Mouse (Mus musculus) stomach, embryonic 16.5 days (tissue): ENCODE measurements at regions not wholly inside any gene's neighbourhood (a gene's known extent, or its start where the extent isn't known, plus 50 kb on each side); places are given as distances from the start of the nearest gene placed in this dataset.

Experiments used
- ATAC-seq: fragments of 200-750 bp; cut with Nextera tagmentation; 2 replicates; pipeline ENCODE4 v1.8.0; 2017; ENCODE audit warnings: moderate number of reproducible peaks, moderate TSS enrichment; ENCODE audit not compliant: insufficient read depth, low FRiP score
- H3K27ac ChIP-seq: fragments of 300-500 bp; sonication (generic); 2 replicates; pipeline ENCODE4 v1.5.1; 2014; ENCODE audit warnings: low read length
- H3K27me3 ChIP-seq: fragments of 300-500 bp; sonication (generic); 2 replicates; pipeline ENCODE4 v1.6.1; 2014; ENCODE audit warnings: low read length, control low read depth, mixed read lengths; ENCODE audit not compliant: control insufficient read depth, insufficient read depth
- H3K36me3 ChIP-seq: fragments of 300-500 bp; sonication (generic); 2 replicates; pipeline ENCODE4 v1.6.1; 2014; ENCODE audit warnings: low read length; ENCODE audit not compliant: control insufficient read depth, insufficient read depth
- H3K4me1 ChIP-seq: fragments of 300-500 bp; sonication (generic); 2 replicates; pipeline ENCODE4 v1.6.1; 2014; ENCODE audit warnings: low read length, control low read depth, mixed read lengths; ENCODE audit not compliant: control insufficient read depth, insufficient read depth
- H3K4me2 ChIP-seq: fragments of 300-500 bp; sonication (generic); 2 replicates; pipeline ENCODE4 v1.6.1; 2014; ENCODE audit warnings: low read depth, low read length, mixed read lengths
- H3K4me3 ChIP-seq: fragments of 300-500 bp; sonication (generic); replicated peaks from 2 replicates; pipeline ENCODE4 v1.5.1; 2014; ENCODE audit warnings: mild to moderate bottlenecking, low read length
- H3K9ac ChIP-seq: fragments of 300-500 bp; sonication (generic); 2 replicates; pipeline ENCODE4 v1.6.1; 2014; ENCODE audit warnings: low read length
- H3K9me3 ChIP-seq: fragments of 300-500 bp; sonication (generic); replicated peaks from 2 replicates; pipeline ENCODE4 v1.6.1; 2016; ENCODE audit warnings: low read length, control low read depth; ENCODE audit not compliant: control insufficient read depth
- WGBS: fragments of 180-500 bp; shearing (Covaris S2); extraction: QIAGEN DNeasy Blood & Tissue Kit; methylation state at CpG from one replicate; pipeline ENCODE4 v1.1.7; 2014; 5-methylcytosine and 5-hydroxymethylcytosine counted together

DNA sequence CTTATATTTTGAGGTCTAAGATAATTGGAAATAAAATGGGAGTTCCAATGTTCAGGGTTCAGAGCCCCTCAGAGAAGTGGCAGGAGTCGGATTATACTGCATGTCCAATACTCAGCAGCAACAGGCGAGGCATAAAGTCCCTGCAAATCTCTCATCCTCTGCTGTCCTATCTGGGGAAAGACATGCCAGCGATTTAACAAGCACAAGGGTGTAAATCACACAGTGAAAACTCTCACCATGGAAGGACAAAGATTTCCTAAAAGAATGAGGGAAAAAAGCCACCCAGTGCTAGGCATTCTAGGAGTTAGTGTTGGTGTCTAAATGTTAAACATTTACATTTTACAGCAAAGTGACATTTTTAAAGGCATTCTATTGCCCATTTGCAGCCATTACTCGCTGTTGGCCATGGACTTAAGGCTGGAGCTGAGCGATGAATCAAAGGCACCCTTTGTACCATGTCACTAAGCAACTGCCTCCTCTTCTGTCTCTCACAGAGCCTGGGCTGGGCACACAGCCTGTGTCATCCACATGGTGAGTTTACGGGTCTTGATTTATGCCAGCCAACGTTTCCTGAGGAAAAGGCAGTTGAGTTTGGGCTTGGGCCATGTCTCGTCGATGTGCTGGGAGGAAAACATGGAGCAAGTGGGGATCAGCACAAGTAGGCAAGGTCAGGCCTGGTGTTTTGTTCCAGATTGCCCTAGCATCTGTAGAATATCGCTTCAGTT lies 265.9 kb upstream of the Ncam1 start:
- H3K9me3 ChIP-seq, result no peaks in the 10 kb centered on the region
- H3K27me3 ChIP-seq, result no peaks in the 10 kb centered on the region
- no peaks in the 10 kb centered on the region for H3K4me1 ChIP-seq
- H3K4me3 ChIP-seq, result no peak overlapping the region
- H3K27ac ChIP-seq, result no peak overlapping the region
- H3K4me2 ChIP-seq, result no peak overlapping the region
- H3K36me3 ChIP-seq, result no peaks in the 10 kb centered on the region
- WGBS, result 75% methylated on average over 10 of the region's 10 CpGs
- no peak overlapping the region for H3K9ac ChIP-seq
- ATAC-seq, result no peak

DNA sequence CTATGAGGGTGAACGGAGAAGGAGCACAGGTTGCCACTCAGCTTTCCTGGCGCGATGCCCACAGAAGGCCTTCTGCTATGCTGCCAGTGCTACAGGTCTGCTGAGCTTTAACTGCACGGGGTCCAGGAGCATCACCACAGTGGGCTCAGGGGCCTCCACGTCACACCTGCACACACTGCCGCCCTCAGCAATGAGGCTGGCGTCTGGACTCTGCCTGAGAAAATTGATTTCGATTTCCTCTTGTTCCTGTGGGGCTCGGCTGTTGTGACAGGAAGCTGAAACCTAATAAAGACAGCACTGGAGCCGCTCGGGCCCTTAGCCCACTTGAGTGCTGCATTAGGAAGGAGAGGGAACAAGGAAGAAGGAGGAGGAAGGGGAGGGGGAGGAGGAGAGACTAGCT lies 239.5 kb upstream of the Ncam1 start:
- WGBS, result 47% methylated on average over 11 of the region's 11 CpGs
- H3K9ac ChIP-seq, result no peak overlapping the region
- H3K9me3 ChIP-seq, result no peaks in the 10 kb centered on the region
- H3K27me3 ChIP-seq, result no peaks in the 10 kb centered on the region
- H3K4me1 ChIP-seq, result no peaks in the 10 kb centered on the region
- H3K36me3 ChIP-seq, result no peaks in the 10 kb centered on the region
- no peak for ATAC-seq
- no peak overlapping the region for H3K4me3 ChIP-seq
- no peak overlapping the region for H3K4me2 ChIP-seq
- peak overlapping the region; percentile 7; the same call in 1 of the 2 replicates for H3K27ac ChIP-seq

DNA sequence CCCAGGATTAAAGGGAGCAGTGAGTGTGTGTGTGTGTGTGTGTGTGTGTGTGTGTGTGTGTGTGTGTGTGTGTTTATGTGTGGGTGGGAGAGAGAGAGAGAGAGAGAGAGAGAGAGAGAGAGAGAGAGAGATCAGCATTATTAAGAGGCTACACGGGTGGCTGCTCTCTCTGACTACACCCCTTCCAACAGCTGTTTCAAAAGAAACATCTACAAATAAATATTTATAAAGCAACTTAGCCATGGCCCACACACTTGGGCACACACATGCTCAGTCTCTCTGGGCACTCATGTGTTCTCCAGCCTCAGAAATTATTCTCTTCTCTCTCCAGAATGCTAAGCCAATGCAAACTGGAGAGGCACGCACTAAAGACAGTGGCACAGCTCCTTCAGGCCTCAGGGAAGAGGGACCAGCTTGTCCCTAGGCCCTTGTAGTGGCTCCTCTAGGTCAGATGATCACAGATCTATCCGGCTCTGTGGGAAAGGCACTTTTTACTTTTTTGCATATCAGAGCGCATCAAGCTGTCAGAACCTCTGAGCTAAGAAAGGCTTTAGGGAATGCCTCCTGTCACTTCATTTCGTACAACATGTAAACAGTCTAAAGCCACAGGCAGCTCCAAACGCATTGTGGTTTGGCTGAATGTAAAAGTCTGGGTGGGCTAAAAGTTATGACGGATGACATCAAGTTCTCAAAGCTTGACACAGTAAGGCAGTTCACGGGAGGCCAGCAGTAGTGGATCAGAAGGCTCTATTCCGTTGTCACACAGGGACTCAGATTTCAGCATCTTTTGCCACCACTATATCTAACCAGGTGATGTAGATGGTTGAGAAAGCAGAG lies 233.8 kb upstream of the Ncam1 start:
- no peak overlapping the region for H3K9ac ChIP-seq
- no peak overlapping the region for H3K4me3 ChIP-seq
- ATAC-seq, result peak; percentile 63
- 42% methylated on average over 9 of the region's 9 CpGs for WGBS
- H3K4me2 ChIP-seq, result no peak overlapping the region
- no peaks in the 10 kb centered on the region for H3K36me3 ChIP-seq
- no peaks in the 10 kb centered on the region for H3K4me1 ChIP-seq
- no peaks in the 10 kb centered on the region for H3K27me3 ChIP-seq
- H3K9me3 ChIP-seq, result no peaks in the 10 kb centered on the region
- H3K27ac ChIP-seq, result peak overlapping the region; percentile 80

DNA sequence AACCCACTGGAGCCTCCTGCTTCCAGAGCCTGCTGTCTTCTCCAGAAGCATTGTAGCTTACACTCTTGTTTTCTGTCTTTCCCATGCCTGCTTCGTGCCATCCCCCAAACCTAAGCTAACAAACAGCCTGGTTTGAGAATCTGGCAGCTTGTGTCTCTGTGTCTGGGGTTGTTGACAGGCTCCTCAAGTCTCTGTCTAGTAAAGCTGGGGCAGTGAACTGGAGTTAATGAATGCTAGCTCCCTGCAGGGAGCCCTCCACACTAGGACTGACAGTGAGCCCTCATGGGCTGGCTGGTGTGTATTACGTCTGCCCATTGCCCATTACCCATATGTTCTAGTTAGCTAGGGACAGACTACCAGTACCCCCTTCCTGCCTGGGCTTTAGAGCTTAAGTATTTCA lies 232.6 kb upstream of the Ncam1 start:
- no peak for ATAC-seq
- Histone ChIP-seq H3K9me3 (no peaks in the 10 kb centered on the region), H3K9ac (no peak overlapping the region), H3K4me3 (no peak overlapping the region), H3K27me3 (no peaks in the 10 kb centered on the region), H3K4me1 (no peaks in the 10 kb centered on the region), H3K27ac (no peak overlapping the region), H3K36me3 (no peaks in the 10 kb centered on the region), H3K4me2 (no peak overlapping the region)
- WGBS, result 56% methylated on average over 2 of the region's 2 CpGs

DNA sequence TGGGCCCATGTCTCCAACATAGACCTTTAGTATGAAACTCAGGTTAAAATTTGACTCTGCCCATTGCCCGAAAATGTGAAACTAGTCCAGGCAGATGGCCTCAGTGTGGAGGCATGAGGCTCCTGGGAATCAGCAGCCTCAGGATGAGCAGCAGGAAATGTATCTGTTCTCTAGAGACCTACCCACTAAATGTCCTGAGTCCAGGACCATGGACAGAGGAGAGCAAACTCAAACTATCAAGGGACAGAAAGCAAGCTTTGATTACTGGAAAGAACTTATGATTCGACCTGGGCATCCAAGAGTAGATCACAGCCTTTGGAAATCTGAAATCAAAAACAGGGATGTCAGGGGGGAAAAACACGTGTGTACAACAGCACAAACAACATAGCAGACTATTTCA lies 230.3 kb upstream of the Ncam1 start:
- 42% methylated on average over 3 of the region's 3 CpGs for WGBS
- ATAC-seq, result no peak
- H3K4me2 ChIP-seq, result no peak overlapping the region
- H3K9me3 ChIP-seq, result no peaks in the 10 kb centered on the region
- H3K9ac ChIP-seq, result no peak overlapping the region
- no peaks in the 10 kb centered on the region for H3K4me1 ChIP-seq
- H3K27me3 ChIP-seq, result no peaks in the 10 kb centered on the region
- H3K36me3 ChIP-seq, result no peaks in the 10 kb centered on the region
- H3K4me3 ChIP-seq, result no peak overlapping the region
- no peak overlapping the region for H3K27ac ChIP-seq

DNA sequence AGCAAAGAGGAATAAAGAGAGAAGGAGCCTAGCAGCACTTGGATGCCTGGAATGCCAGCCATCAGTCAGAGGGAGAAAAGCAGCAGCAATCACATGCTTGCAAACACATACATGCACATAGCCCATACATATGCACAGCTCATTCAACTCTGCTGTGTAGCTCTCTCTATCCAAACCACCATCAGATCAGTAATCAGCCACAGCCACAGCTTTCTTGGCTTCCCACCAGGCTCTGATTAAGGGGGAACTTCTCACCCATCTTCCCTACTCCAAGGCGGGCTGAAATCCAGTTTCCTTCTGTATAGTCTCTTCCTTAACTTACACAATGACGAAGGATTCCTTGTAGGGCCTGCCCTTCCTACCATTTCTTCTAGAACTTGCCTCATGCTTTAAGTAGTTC lies 229.8 kb upstream of the Ncam1 start:
- Histone ChIP-seq H3K27me3 (no peaks in the 10 kb centered on the region), H3K4me2 (no peak overlapping the region), H3K9ac (no peak overlapping the region), H3K4me1 (no peaks in the 10 kb centered on the region), H3K9me3 (no peaks in the 10 kb centered on the region), H3K27ac (no peak overlapping the region), H3K36me3 (no peaks in the 10 kb centered on the region), H3K4me3 (no peak overlapping the region)
- 81% methylated on average over 2 of the region's 2 CpGs for WGBS
- ATAC-seq, result no peak

DNA sequence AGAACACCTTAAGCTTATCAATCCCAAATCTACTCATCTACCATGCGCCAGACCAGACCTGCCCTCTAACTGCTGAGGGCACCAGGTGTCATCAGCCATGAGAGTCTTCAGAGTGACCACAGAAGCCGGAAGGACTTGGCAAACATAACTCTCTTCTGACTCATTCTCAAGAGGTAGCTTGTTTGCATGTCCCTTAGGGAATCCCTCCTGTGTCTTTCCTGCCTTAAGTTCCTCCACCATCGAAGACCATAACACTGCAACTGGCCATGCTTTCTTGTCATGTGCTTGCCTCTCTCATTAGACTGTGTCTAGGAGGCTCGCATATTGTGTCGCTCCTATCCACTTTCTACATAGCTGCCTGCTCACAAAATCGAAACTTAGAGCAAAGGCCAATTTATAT lies 226.1 kb upstream of the Ncam1 start:
- Histone ChIP-seq H3K27me3 (no peaks in the 10 kb centered on the region), H3K4me2 (no peak overlapping the region), H3K4me3 (no peak overlapping the region), H3K36me3 (no peaks in the 10 kb centered on the region), H3K27ac (no peak overlapping the region), H3K9ac (no peak overlapping the region), H3K4me1 (no peaks in the 10 kb centered on the region), H3K9me3 (no peaks in the 10 kb centered on the region)
- ATAC-seq, result no peak
- WGBS, result 81% methylated on average over 6 of the region's 6 CpGs

DNA sequence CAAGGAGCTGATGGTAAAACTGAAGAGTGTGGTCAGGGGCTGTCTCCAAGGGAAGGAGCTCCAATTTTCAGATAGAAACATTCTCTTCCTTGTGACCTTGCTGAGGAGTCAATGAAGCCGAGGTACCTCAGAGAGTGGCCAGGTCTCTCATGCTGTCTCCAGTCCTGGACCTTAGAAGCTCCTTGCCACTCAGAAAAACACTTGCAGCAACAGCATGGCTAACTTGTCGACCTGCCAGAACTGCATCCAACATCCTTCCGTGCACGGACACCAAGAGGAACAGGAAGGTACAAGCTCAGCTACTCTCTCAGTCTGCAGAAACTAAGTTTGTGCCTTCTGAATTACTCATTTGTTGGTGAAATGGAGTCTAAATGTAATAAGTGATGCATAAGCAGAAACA lies 214.9 kb upstream of the Ncam1 start:
- H3K27ac ChIP-seq, result no peak overlapping the region
- H3K9me3 ChIP-seq, result no peaks in the 10 kb centered on the region
- no peaks in the 10 kb centered on the region for H3K27me3 ChIP-seq
- H3K4me1 ChIP-seq, result no peaks in the 10 kb centered on the region
- no peak overlapping the region for H3K4me3 ChIP-seq
- WGBS, result 76% methylated on average over 4 of the region's 4 CpGs
- H3K4me2 ChIP-seq, result no peak overlapping the region
- no peak for ATAC-seq
- no peaks in the 10 kb centered on the region for H3K36me3 ChIP-seq
- no peak overlapping the region for H3K9ac ChIP-seq

DNA sequence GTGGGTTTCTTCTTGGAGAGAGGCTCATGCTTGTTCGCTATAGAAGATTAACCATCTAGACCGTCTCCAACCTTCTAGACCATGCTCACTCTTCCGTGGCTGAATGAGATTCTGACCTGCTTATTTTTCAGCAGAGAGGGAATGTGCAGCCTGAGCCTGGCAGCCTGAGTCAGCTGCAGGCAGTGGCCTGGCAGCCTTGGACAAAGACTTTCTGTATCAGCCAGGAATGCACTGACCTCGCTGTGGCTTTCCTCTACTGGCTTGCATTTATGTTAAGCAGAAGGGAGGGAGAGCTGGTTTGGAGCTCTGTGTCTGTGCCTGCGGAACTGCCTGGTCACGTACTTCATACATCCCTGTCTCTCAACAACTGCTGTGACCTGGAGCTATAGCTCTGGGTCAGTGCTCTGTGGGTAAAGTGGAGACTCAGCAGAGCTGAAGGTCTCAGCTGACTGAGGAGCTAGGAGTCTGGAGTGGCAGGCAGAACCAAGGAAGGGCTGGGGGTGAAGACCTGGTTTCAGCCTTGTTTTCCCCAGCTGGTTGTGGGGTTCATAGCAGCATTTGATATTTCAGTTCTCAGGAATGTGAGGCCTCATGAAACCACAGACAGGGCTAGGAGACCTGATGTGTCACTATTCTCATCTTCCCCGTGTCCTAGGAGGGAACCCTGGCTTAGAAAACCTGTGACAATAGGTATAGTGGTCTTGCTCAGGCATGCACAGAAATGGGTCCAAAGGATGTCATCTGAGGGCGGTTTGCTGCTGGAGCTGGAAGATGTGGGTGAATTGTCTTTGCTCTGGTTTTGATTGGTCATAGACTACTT lies 207.2 kb upstream of the Ncam1 start:
- WGBS, result 34% methylated on average over 8 of the region's 8 CpGs
- H3K4me3 ChIP-seq, result no peak overlapping the region
- H3K36me3 ChIP-seq, result no peaks in the 10 kb centered on the region
- peak overlapping the region; percentile 73 for H3K27ac ChIP-seq
- peaks cover 10% of the 10 kb centered on the region for H3K4me1 ChIP-seq
- no peaks in the 10 kb centered on the region for H3K9me3 ChIP-seq
- ATAC-seq, result peak; percentile 91
- peak overlapping the region; percentile 11; the same call in 1 of the 2 replicates for H3K9ac ChIP-seq
- H3K4me2 ChIP-seq, result no peak overlapping the region
- no peaks in the 10 kb centered on the region for H3K27me3 ChIP-seq
